Mouse (Mus musculus): Measurements from ENCODE around the gene Dst. TPM values are rescaled to one million over a fixed set of nuclear protein-coding genes. Genes with fewer than 3 reads are reported as not detected.

The Dst gene
- polyA plus RNA-seq, 1 experiment from 2014 or later = 44.5 TPM

DNA sequence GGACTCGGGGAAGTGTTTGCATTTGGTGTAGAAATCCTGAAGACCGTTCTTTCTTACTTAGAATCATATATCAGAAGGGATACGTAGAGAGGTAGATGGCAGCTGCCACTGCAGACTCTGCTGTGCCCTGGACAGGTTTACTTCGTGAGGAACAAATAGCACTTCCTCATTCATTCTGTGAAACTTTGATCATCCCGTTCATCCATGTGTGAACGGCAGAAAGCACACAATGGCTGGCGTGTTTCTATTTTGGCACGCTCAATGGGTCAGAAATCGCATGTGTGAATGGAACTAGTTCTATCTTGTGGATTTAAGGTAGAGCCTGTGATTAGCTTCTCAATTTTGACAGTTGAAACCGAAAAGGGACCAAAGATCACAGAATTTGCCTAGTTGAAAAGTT is 222.8 kb downstream of the Dst start:
- no peak overlapping the region for H3K27ac ChIP-seq
- H3K4me2 ChIP-seq (replicated peaks) = no peak overlapping the region
- no peak overlapping the region for H3K4me3 ChIP-seq
- H3K4me1 ChIP-seq = 0 out of 2 replicates have a peak, but pooled peaks cover 5% of the 10 kb centered on the region
- no peaks in the 10 kb centered on the region for H3K27me3 ChIP-seq
- H3K9ac ChIP-seq = no peak overlapping the region
- H3K9me3 ChIP-seq (replicated peaks) = no peaks in the 10 kb centered on the region
- 63% methylated on average over 10 of the region's 10 CpGs for WGBS
- ATAC-seq (ENCODE audit: low FRiP score) = no peak
- H3K36me3 ChIP-seq = no peaks in the 10 kb centered on the region

DNA sequence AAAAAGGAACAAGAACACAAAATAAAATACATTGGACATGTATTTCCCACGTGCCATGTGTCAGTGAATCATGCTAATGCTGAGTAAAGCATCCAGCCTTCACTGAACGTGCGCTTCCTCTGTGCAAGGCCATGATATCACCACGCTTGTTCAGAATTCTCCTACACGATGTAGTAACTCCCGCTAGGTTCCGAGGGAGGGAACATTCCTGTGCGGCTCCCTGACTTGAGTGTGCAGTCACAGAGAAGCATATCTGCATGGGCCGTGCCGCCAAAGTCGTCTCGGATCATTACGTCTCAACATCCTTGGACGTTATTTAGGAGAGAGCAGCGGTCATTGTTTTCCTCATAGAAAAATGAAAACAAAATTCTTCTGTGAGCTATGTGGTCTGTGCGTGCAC is 224.8 kb downstream of the Dst start:
- Histone ChIP-seq H3K36me3 (0 out of 2 replicates have a peak, but pooled peaks cover 3% of the 10 kb centered on the region), H3K4me3 (no peak overlapping the region), H3K9me3 (replicated peaks) (no peaks in the 10 kb centered on the region), H3K4me2 (replicated peaks) (no peak overlapping the region), H3K27me3 (no peaks in the 10 kb centered on the region), H3K4me1 (0 out of 2 replicates have a peak, but pooled peaks cover 2% of the 10 kb centered on the region), H3K9ac (no peak overlapping the region), H3K27ac (no peak overlapping the region)
- ATAC-seq (ENCODE audit: low FRiP score) = no peak
- WGBS = 89% methylated on average over 16 of the region's 16 CpGs

DNA sequence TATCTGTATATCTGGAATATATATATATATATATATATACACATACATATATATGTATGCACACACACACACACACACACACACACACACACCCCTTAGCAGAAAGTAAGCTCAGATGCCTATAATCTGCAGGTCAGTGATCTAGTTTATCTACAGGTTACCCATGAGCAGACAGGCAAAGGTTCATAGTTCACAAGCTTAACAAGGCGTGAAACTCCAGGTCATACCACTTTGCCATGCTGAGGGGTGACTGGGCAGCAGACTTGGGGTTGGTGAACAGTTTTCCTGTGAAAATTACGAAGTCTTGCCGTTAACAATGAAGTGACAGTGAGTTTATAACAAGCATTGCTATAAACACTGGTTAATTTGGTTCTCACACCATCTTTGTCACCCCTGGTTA is 227.5 kb downstream of the Dst start:
- no peaks in the 10 kb centered on the region for H3K27me3 ChIP-seq
- no peaks in the 10 kb centered on the region for H3K9me3 ChIP-seq (replicated peaks)
- 94% methylated on average over 3 of the region's 3 CpGs for WGBS
- no peak overlapping the region for H3K27ac ChIP-seq
- H3K4me2 ChIP-seq (replicated peaks) = no peak overlapping the region
- H3K9ac ChIP-seq = no peak overlapping the region
- peaks cover 9% of the 10 kb centered on the region; the same call in 1 of the 2 replicates for H3K4me1 ChIP-seq
- H3K4me3 ChIP-seq = no peak overlapping the region
- H3K36me3 ChIP-seq = 0 out of 2 replicates have a peak, but pooled peaks cover 3% of the 10 kb centered on the region
- no peak for ATAC-seq (ENCODE audit: low FRiP score)

DNA sequence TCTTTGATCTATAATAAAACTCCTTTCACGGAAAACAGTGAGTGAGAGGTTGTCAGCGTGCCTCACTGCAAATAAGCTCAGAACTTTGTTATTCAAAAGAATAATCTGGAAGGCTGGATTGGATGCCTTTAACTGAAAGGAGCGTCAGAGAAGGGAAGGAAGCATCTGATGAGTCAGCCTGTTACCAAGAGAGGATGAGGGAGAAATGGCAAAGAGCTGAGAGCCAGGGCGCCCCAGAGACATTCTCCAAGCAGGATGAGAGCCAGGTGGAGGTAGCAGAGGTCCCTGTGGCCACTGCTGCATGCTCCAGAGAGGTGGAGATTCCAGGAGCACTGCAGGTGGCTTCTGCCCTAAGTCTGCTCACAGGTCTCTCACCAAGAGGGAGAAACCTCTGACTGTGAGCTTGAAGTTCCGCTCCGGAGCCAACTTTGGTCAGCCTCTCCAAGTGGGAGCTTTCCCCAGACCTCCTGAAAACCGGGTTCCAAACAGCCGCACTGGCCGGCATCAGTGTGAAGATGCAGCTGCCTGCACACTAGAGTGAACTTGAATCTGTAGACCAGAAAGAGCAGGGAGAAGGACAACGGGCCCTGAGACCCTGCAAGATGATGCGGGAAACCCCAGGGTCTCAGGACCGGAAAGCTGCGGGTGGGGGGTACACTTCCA is 231.3 kb downstream of the Dst start:
- H3K4me3 ChIP-seq = no peak overlapping the region
- H3K27ac ChIP-seq = no peak overlapping the region
- no peak overlapping the region for H3K4me2 ChIP-seq (replicated peaks)
- peaks cover 18% of the 10 kb centered on the region for H3K4me1 ChIP-seq
- H3K27me3 ChIP-seq = no peaks in the 10 kb centered on the region
- no peaks in the 10 kb centered on the region for H3K9me3 ChIP-seq (replicated peaks)
- 67% methylated on average over 13 of the region's 13 CpGs for WGBS
- 0 out of 2 replicates have a peak, but pooled peaks cover 3% of the 10 kb centered on the region for H3K36me3 ChIP-seq
- H3K9ac ChIP-seq = no peak overlapping the region
- no peak for ATAC-seq (ENCODE audit: low FRiP score)

DNA sequence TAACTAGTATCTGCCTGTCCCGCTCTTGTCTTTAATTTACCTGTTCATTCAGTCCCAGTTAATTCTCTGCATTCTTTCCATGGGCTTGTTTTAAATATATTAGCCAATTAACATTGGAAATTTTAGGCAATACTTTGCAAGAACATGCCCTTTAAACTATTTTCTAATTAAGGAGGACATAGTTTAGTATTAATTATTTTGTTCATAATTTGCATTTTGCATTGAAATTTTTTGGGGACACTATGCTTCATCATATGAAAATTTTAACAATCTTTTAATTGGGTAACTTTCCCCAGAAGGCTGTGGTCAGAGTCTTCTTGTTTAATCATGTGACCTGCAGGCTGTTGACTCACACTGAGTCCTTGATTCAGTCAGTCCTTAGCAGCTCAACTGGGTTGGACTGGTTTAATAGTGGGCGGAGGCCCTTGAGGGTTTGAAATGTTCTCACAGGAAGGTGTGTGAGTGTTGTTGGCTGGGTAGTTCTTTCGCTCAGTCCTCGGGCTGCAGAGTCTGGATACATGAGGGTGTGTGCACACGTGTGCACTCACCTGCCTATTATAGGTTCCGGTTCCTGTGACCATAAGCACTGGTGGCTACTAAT is 231.9 kb downstream of the Dst start:
- WGBS = 86% methylated on average over 6 of the region's 6 CpGs
- Histone ChIP-seq H3K9me3 (replicated peaks) (no peaks in the 10 kb centered on the region), H3K27ac (no peak overlapping the region), H3K9ac (no peak overlapping the region), H3K4me1 (peaks cover 18% of the 10 kb centered on the region), H3K36me3 (0 out of 2 replicates have a peak, but pooled peaks cover 3% of the 10 kb centered on the region), H3K4me2 (replicated peaks) (no peak overlapping the region), H3K27me3 (no peaks in the 10 kb centered on the region), H3K4me3 (no peak overlapping the region)
- ATAC-seq (ENCODE audit: low FRiP score) = no peak

DNA sequence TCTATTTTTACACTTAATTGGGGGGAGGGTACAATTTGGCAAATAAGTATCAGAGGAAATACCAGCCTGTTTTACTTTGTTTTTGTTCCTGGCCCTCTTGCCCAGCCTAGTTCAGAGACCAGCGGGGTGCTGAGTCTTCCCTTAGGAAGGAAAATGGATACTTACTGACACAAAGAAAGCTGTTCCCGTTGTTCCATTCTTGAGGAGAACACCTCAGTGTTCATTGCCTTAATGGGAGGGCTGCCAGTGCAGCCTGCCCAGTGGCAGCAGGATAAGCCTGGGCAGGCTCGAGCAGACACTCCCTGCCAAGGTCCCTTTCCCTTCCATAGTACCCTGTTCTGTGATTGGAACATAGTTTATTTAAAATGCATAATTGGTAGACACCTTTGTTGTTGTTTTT is 232.7 kb downstream of the Dst start:
- no peak for ATAC-seq (ENCODE audit: low FRiP score)
- WGBS = 49% methylated on average over 3 of the region's 3 CpGs
- Histone ChIP-seq H3K4me3 (no peak overlapping the region), H3K27ac (no peak overlapping the region), H3K36me3 (0 out of 2 replicates have a peak, but pooled peaks cover 3% of the 10 kb centered on the region), H3K4me2 (replicated peaks) (no peak overlapping the region), H3K4me1 (peaks cover 18% of the 10 kb centered on the region), H3K27me3 (no peaks in the 10 kb centered on the region), H3K9me3 (replicated peaks) (no peaks in the 10 kb centered on the region), H3K9ac (no peak overlapping the region)

DNA sequence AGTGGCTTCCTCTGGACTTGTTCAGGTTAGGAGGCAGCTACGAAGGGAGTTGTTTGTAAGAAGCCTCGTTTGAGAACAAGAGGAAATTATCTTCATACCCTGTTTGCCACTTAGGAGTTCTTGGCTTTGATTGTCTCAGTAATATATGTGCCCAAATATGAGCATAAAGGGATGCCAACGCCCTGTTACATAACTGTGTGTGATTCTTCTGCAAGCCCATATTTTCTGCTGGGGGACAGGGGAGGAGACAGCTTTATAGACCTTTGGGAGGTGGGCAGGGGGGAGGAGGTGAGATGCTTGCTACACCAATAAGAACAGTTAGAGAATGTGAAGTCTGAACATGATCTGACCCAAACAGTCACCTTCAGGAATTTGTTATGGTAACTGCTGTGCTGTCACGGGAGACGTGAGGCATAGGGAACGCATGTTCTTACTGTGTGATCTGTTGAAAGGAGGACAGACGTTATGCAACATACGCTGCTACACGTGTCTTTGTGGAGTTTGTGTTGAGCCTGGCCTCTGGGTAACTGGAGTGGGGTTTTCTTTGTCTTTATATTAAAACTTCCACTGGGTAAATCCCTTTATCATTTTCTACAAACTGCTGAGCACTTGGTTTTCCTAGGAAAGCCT is 235.0 kb downstream of the Dst start:
- 68% methylated on average over 9 of the region's 9 CpGs for WGBS
- Histone ChIP-seq H3K27ac (no peak overlapping the region), H3K4me3 (no peak overlapping the region), H3K4me1 (peaks cover 18% of the 10 kb centered on the region), H3K9me3 (replicated peaks) (no peaks in the 10 kb centered on the region), H3K4me2 (replicated peaks) (no peak overlapping the region), H3K27me3 (no peaks in the 10 kb centered on the region), H3K9ac (no peak overlapping the region), H3K36me3 (no peaks in the 10 kb centered on the region)
- ATAC-seq (ENCODE audit: low FRiP score) = no peak

DNA sequence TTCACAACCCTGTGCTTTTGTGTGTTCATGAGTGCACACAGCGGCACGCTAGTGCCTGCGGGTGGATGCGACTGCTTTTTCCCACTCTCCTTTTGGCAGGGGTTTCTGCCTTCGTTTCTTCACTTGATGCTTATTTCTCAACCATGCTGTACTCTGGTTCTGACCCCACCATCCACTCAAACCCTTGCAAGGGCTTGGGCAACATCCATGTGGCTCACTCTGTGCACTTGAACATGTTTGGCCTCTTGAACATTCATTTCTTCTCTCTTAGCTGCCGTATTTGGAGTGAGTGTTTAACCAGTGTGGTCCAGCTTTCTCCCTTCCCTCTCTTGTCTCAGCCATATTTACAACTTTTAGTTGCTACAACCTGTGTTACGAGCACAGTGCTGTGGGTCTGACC is 236.8 kb downstream of the Dst start:
- ATAC-seq (ENCODE audit: low FRiP score) = no peak
- 94% methylated on average over 7 of the region's 7 CpGs for WGBS
- H3K27me3 ChIP-seq = no peaks in the 10 kb centered on the region
- H3K4me2 ChIP-seq (replicated peaks) = no peak overlapping the region
- H3K4me3 ChIP-seq = no peak overlapping the region
- H3K27ac ChIP-seq = no peak overlapping the region
- no peak overlapping the region for H3K9ac ChIP-seq
- no peaks in the 10 kb centered on the region for H3K9me3 ChIP-seq (replicated peaks)
- H3K4me1 ChIP-seq = peaks cover 13% of the 10 kb centered on the region
- no peaks in the 10 kb centered on the region for H3K36me3 ChIP-seq

DNA sequence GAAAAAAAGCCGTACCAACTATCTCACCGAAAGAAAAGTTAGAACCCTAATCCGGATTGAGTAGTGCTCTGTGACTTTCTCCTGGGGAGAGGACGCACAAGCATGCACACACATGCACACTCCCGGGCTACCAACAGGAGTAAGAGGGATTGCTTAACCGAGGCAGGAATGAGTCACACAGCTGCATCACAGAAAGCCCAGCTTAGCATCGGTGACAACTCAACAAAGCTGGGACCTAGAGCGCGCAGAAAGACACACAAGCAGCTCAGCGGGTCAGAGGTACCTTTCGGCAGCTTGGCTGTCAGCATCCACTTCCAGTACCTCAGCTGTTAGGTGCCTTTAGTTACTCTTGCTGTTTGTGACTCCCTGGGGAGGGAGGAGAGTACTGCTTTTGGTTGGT is 240.0 kb downstream of the Dst start:
- no peaks in the 10 kb centered on the region for H3K27me3 ChIP-seq
- ATAC-seq (ENCODE audit: low FRiP score) = no peak
- H3K9ac ChIP-seq = no peak overlapping the region
- no peak overlapping the region for H3K27ac ChIP-seq
- no peaks in the 10 kb centered on the region for H3K9me3 ChIP-seq (replicated peaks)
- H3K36me3 ChIP-seq = 0 out of 2 replicates have a peak, but pooled peaks cover 4% of the 10 kb centered on the region
- peaks cover 13% of the 10 kb centered on the region for H3K4me1 ChIP-seq
- no peak overlapping the region for H3K4me2 ChIP-seq (replicated peaks)
- no peak overlapping the region for H3K4me3 ChIP-seq
- whole genome bisulfite sequencing = 95% methylated on average over 11 of the region's 11 CpGs

DNA sequence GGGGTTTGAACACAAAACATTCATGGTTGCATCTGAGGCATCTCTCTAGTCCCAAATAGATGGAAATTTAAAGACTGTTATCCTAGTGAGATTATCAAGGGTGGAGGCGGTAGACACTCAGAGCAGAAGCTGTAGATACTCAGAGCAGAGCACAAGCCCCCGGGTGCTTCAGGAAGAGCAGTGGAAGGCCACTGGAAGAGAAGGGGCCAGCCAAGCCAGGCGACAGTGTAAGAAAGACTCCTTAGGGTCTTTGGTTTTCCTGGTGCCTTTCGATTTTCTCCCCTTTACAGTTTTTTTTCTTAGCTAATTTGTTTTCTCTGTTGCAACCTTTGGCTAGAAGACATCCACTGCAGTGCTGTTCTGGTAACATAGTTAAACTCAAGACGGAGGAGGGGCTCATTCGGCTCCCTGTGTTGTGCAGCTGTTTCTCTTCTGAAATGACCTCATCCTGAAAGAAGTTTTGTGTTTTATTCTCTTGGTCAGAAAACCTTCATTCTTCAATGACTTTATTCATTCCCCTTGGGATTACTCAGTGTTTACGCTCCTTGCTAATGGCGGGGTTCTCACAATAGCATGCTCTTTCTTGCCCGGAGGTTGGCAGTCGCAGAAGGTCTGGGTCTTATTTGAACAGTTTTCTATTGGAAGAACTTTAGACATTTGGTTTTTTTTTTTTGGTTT is 242.5 kb downstream of the Dst start:
- Histone ChIP-seq H3K9me3 (replicated peaks) (no peaks in the 10 kb centered on the region), H3K4me3 (no peak overlapping the region), H3K27ac (peak overlapping the region; percentile 66), H3K4me1 (peaks cover 8% of the 10 kb centered on the region), H3K9ac (no peak overlapping the region), H3K27me3 (no peaks in the 10 kb centered on the region), H3K4me2 (replicated peaks) (no peak overlapping the region), H3K36me3 (0 out of 2 replicates have a peak, but pooled peaks cover 4% of the 10 kb centered on the region)
- 37% methylated on average over 10 of the region's 10 CpGs for WGBS
- ATAC-seq (ENCODE audit: low FRiP score) = peak; percentile 49

DNA sequence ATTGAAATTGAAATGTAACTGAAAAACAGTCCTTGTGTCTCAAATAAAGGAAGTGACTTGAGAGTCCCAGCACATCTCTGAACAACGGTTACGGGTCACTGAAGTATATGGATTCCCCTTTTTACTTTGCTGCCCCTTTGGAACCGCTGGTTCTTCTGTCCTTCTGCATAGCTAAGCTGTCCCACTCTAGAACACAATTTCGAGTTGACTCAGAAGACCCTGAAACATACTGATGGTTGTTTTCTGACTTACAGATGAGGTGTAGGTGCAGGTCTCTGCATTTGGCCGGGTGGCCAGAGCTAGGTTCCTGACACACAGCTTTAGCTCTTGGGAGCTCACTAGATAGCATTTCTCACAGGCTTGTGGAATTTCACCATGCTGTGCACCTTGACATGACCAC is 244.7 kb downstream of the Dst start:
- 0 out of 2 replicates have a peak, but pooled peaks cover 8% of the 10 kb centered on the region for H3K36me3 ChIP-seq
- ATAC-seq (ENCODE audit: low FRiP score) = no peak

DNA sequence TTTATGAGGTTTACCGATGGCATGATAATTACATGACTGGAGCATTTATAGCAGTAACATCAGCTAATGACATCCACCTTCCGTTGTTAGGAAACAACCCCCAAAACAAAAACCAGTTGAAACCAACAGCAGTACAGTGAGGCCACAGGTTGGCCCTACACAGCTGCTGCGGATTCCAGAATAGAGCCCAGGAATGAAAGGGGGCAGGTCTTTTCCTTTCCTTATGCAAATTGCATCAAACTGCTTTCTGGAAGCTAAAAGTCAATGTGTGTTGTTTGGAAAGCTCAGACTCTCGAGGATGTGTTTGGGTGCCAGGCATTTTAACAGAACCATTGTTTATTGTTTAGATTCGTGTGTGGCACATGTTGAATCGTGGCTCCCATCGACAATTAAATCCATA is 248.0 kb downstream of the Dst start:
- Histone ChIP-seq H3K9me3 (replicated peaks) (no peaks in the 10 kb centered on the region), H3K4me3 (no peak overlapping the region), H3K27me3 (no peaks in the 10 kb centered on the region), H3K27ac (no peak overlapping the region), H3K9ac (no peak overlapping the region), H3K4me2 (replicated peaks) (no peak overlapping the region), H3K4me1 (no peaks in the 10 kb centered on the region; the same call in none of the 2 replicates), H3K36me3 (0 out of 2 replicates have a peak, but pooled peaks cover 8% of the 10 kb centered on the region)
- no peak for ATAC-seq (ENCODE audit: low FRiP score)
- 79% methylated on average over 7 of the region's 7 CpGs for WGBS

More for the DNA sequence above, 244.7 kb downstream of the Dst start:
- no peak overlapping the region for H3K9ac ChIP-seq
- peaks cover 8% of the 10 kb centered on the region for H3K4me1 ChIP-seq
- H3K4me3 ChIP-seq = no peak overlapping the region
- no peak overlapping the region for H3K27ac ChIP-seq
- 91% methylated on average over 5 of the region's 5 CpGs for WGBS
- no peaks in the 10 kb centered on the region for H3K9me3 ChIP-seq (replicated peaks)
- no peak overlapping the region for H3K4me2 ChIP-seq (replicated peaks)
- no peaks in the 10 kb centered on the region for H3K27me3 ChIP-seq

All from hindbrain, embryonic 12.5 days (tissue).